Mouse (Mus musculus) mature B cell (primary cell): ENCODE data around the gene Vsig10l.

ENCODE experiments used
- in situ Hi-C: fragments of 300-500 bp; cut with MboI; formaldehyde crosslinking; loops from 2 replicates; pipeline ENCODE4 v1.14.3; 2019

Gene Vsig10l

DNA sequence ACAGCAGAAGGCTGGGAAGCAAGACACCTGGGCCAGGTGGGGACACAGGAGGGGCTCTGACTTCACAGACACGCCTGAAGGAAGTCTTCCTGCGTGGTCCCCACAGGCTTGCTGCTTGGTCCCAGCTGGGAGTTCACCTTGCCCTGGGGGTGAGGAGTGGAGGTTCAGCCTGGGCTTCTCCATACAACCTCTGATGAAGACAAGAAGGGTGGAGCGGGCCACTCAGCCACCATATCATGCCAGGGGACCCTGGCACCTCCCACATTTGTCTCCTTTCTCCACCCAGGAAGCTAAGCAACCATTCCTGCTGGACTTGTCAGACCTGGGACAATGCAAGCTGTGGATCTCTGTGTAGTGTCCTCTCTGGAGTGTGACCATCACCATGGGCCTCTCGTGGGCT, at the start of gene Vsig10l:
Gene Vsig10l (plus strand): TSS at position 301 of the 400 bp plus-strand sequence.
- in situ Hi-C loops = loop anchor here (10.0 kb wide), 1 partner anchor 118 kb away; no protein-coding TSS in a partner anchor

GRCm38 (mm10) chr7:43417298-43417697, 45.7 kb upstream of the Vsig10l start:
- in situ Hi-C loops = no loop called here

GRCm38 (mm10) chr7:43422995-43423617, 39.8 kb upstream of the Vsig10l start:
- in situ Hi-C loops = no loop called here

DNA sequence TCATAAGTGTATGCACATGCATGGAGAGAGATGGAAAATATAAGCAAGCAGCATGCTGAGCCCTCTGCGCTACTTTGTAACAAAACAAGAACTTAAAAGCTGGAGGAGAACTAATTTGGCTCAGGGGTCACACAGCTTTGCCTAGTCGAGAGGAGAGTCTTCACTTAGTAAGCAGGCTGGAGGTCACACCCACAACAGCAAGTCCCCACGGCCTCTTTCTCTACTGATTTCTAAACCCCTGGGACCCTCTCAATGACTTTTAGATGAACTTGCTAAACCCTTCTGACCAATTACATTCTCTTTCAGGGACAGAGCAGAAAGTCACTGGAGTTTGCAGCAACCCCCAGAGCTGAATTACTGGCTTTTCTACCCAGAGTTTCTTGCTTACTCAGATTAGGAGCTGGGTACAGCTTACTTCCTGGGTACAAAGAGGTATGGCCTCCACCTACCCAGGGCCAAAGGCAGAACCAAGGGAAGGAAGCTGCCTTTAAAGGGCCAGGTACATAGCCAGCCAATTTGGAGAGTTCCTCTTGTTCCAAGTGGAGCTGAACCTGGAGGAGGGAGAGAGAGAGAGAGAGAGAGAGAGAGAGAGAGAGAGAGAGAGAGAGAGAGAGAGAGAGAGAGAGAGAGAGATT, 38.8 kb upstream of the Vsig10l start:
- in situ Hi-C loops = no loop called here

GRCm38 (mm10) chr7:43427406-43427805, 35.5 kb upstream of the Vsig10l start, which contains the start of gene Lim2:
Gene Lim2, plus strand, starts transcription at chr7:43427670.
- in situ Hi-C loops = no loop called here

GRCm38 (mm10) chr7:43429500-43429899, 33.5 kb upstream of the Vsig10l start:
- in situ Hi-C loops = no loop called here

GRCm38 (mm10) chr7:43432891-43433290, 30.1 kb upstream of the Vsig10l start:
- in situ Hi-C loops = no loop called here

- in situ Hi-C loops = no loop called here
These were observed 28.3 kb upstream of the Vsig10l start for GRCm38 (mm10) chr7:43434676-43435075.

- in situ Hi-C loops = no loop called here
These were observed 26.4 kb upstream of the Vsig10l start, which contains the start of gene Nkg7 for GRCm38 (mm10) chr7:43436341-43437255. Gene Nkg7, plus strand, starts transcription at chr7:43437073.

DNA sequence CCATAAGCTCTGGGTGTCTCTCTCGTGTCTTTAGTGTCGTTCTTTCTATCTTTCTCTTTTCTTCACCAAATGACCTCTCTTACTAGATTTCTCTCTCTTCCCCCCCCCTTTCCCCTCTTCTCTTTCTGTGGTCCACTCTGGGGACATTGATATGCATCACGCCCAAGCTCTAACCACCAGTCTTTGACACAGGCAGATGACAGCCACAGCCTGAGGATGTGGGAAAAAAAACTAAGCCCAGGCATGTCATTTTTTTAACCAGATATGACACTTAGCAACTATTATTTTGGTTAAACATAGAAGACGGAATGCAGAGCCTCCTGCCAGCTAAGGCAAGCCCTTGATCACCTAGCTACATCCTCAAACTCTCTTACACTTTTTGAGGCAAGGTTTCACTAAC, 24.3 kb upstream of the Vsig10l start:
- in situ Hi-C loops = no loop called here

- in situ Hi-C loops = no loop called here
These were observed 22.5 kb upstream of the Vsig10l start, which contains the start of gene Cldnd2 for GRCm38 (mm10) chr7:43440482-43440881. Gene Cldnd2, plus strand, starts transcription at chr7:43440782.

DNA sequence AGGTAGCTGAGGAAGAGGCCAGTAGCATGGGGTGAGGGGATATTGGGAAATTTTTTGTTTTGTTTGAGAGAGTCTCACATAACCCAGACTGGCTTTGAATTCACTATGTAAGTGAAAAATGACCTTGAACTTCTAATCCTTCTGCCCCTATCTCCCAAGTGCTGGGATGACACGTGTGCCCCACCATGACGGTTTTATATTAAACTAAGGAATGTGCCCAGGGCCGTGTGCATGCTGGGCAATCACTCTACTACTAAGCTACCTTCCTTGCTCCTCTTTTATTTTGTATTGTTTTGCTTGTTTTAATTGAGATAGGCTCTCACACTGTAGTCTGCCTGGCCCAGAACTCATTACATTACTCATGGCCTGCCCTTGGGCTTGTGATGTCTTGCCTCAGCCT, 21.9 kb upstream of the Vsig10l start:
- in situ Hi-C loops = no loop called here

DNA sequence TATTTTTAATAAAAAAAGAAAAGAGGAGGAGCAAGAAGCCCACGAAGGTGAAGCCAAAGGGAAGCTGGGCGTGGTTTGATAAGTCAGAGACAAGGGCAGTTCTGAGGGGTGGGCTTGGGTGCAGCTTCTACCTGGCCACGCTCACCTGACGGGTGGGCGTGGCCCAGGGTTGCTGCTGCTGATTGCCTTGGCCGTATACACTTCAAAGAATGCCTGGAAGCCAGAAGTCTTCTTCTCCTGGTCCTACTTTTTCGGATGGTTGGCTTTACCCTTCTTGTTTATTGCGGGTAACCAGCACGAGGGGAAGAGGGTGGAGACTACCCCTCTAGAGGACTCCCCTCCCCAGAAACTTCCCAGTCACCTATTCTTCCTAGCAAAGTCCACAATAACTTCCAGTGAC, 20.3 kb upstream of the Vsig10l start:
- in situ Hi-C loops = no loop called here

- in situ Hi-C loops = no loop called here
These were observed 19.6 kb upstream of the Vsig10l start for GRCm38 (mm10) chr7:43443126-43443916.

DNA sequence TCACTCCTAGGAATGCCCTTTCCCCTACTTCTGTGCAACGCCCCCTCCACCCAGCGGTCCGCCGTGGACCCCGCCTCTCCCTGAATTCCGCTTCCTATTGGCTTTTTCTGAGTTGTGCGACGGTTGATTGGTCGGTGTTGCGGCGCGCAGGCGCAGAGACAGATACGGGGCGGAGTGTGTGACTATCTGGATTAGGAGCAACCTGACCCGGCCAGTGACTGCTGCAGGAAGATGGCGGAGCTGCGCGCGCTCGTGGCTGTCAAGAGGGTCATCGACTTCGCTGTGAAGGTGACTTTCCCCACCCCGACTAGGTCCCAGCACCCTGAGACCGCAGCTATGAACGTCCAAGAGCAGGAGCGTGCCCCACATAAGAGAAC, 19.0 kb upstream of the Vsig10l start, which contains the start of the genes Etfb and Gm45233:
Gene Etfb (plus strand): TSS at position 167 of the 377 bp plus-strand sequence.
Gene Gm45233 (plus strand): TSS at position 212 of the 377 bp plus-strand sequence.
- in situ Hi-C loops = no loop called here

GRCm38 (mm10) chr7:43447801-43448200, 15.2 kb upstream of the Vsig10l start:
- in situ Hi-C loops = no loop called here

GRCm38 (mm10) chr7:43448246-43448645, 14.7 kb upstream of the Vsig10l start:
- in situ Hi-C loops = no loop called here

DNA sequence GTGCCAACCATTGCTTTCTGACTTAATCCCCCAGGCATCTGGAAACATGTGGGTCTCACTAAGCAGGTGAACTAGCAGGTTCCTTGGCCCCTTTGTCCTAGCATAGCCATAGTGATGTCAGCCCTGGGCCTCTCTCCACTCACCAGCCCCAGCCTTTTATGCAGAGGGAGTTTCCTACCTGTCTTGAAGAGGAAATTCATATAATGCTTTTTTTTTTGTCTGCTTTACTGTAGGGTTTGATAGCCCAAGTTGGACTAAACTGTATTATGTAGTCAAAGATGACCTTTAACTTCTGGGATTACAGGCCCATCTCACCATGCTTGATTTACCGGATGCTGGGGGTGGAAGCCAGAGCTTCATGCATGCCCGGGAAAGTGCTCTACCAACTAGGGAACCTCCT, 13.1 kb upstream of the Vsig10l start:
- in situ Hi-C loops = no loop called here

- in situ Hi-C loops = no loop called here
These were observed 11.2 kb upstream of the Vsig10l start for GRCm38 (mm10) chr7:43451726-43452125.

- in situ Hi-C loops = no loop called here
These were observed 10.3 kb upstream of the Vsig10l start for GRCm38 (mm10) chr7:43452609-43453008.

DNA sequence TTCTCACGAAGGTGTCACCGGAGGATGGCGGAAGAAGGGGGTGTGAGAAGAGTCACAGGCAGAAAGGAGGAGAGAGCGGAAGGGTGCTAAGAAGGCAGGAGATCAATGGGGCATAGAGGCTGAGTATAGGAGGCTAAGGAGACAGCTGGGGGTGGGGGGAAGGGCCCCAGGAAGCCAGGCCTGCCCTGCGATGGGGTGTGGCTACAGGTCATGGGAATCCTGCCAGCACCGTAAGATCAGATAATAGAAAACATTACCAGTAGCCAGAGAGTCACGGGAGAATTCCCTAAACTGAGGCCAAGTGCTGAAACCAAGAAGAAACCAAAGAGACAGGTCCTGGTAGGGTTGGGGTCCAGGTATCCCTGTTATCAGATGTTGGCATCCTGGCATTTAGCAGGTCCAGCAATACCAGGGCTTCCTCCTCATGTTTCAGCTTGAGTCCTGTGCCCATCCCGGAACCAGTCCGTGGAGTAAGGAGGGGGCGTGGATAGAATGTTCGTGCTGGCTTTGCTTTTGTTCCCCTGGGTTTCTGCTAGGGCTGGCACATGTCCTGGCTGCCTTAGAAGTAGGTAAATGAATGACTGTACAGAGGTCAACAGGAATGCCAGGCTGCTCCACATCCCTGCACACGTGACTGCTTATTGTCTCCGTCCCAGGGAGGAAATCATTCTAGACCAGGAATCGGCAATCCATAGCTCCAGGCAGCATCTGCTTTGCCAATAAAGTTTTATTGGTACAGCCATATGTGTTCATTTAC, 9.2 kb upstream of the Vsig10l start:
- in situ Hi-C loops = no loop called here
